Mouse (Mus musculus) hindbrain, postnatal 0 days (tissue): ENCODE results near the gene Sox8. TPM values are rescaled to one million over a fixed set of nuclear protein-coding genes. Genes with fewer than 3 reads are reported as not detected.

Experiments used
- ATAC-seq: fragments of 200-750 bp; cut with Nextera tagmentation; 2 replicates; pipeline ENCODE4 v1.8.0; 2017; ENCODE audit warnings: mild to moderate bottlenecking, moderate TSS enrichment, moderate library complexity
- DNase-seq: peaks from one replicate; pipeline ENCODE4 v3.0.0-alpha.2; 2015; ENCODE audit warnings: low spot score
- H3K27ac ChIP-seq: fragments of 300-500 bp; sonication (generic); 2 replicates; pipeline ENCODE4 v1.5.1; 2014; ENCODE audit warnings: mild to moderate bottlenecking
- H3K27me3 ChIP-seq: fragments of 300-500 bp; sonication (generic); 2 replicates; pipeline ENCODE4 v1.6.1; 2014; ENCODE audit warnings: low read length, mixed read lengths; ENCODE audit not compliant: insufficient read depth
- H3K36me3 ChIP-seq: fragments of 300-500 bp; sonication (generic); 2 replicates; pipeline ENCODE4 v1.6.1; 2014; ENCODE audit warnings: low read length, mixed read lengths; ENCODE audit not compliant: insufficient read depth
- H3K4me1 ChIP-seq: fragments of 300-500 bp; sonication (generic); 2 replicates; pipeline ENCODE4 v1.6.1; 2014; ENCODE audit warnings: antibody characterized with exemption, low read length, mixed read lengths; ENCODE audit not compliant: insufficient read depth
- H3K4me2 ChIP-seq: fragments of 300-500 bp; sonication (generic); 2 replicates; pipeline ENCODE4 v1.6.1; 2014; ENCODE audit warnings: low read depth, mild to moderate bottlenecking, low read length, moderate library complexity, mixed read lengths
- H3K4me3 ChIP-seq: fragments of 300-500 bp; sonication (generic); 2 replicates; pipeline ENCODE4 v1.5.1; 2014; ENCODE audit warnings: low read length
- H3K9ac ChIP-seq: fragments of 300-500 bp; sonication (generic); replicated peaks from 2 replicates; pipeline ENCODE4 v1.6.1; 2014; ENCODE audit warnings: mild to moderate bottlenecking, low read length, moderate library complexity, mixed read lengths
- H3K9me3 ChIP-seq: fragments of 300-500 bp; sonication (generic); 2 replicates; pipeline ENCODE4 v1.6.1; 2016; ENCODE audit warnings: low read length, mixed read lengths
- CTCF ChIP-seq: IDR thresholded peaks from 2 replicates; pipeline ENCODE4 v1.5.1; 2016; ENCODE audit warnings: antibody characterized with exemption, control low read depth, low read depth
- WGBS: fragments of 180-500 bp; shearing (Covaris S2); extraction: QIAGEN DNeasy Blood & Tissue Kit; methylation state at CpG from one replicate; pipeline ENCODE4 v1.1.7; 2014; 5-methylcytosine and 5-hydroxymethylcytosine counted together
- polyA plus RNA-seq: library from polyadenylated mRNA; unstranded; fragments of >200 nt; fragmentation: Nextera tagmentation; extraction: Ambion mirVana; gene quantifications from 2 replicates; pipeline ENCODE4 v1.2.1, GENCODE M21; 2015
- total RNA-seq: library from RNA; depleted of rRNA; stranded (reverse); fragments of >200 nt; gene quantifications from 2 replicates; pipeline ENCODE4 v1.2.3, GENCODE M21; 2014

The Sox8 gene
- total and polyA plus RNA-seq, 2 experiments from 2014 or later = 28.9 to 52.1 TPM

DNA sequence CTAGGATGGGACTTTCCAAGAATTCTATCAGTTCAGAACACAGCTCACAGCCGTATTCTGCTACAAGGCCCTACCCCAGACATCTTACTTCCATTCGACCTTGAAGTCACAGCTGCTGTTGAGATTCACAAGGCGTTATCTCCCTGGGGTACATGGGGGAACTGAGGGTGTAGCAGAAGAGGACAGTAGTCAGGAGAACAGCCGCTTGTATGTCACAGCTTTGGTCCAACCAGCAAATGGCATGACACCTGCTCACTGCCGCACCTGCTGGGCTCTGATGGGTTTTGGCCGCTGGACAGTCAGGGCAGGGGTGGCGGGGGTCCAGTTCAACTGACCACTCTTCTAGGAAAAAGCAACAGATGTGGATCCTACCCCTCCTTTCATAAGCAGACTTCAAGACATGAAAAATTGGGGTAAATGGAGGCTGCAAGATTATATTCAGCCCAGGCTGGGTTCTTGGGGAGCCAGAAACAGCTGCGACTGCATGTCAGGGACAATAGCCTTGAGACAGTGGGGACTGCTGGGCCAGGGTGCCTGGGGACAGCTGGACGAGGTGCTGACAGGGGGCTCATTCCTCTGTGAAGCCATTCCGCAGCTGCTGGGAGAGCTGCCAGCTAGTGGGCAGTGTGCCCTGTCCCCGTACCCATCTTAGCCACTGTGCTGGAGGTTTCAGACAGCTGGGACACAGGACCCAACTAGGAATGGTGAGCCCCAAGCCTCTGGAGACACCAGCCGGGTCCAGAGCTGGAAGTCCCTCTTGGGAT lies 4.9 kb upstream of the Sox8 start:
- ATAC-seq = no peak
- H3K27me3 ChIP-seq = peaks cover 5% of the 10 kb centered on the region; the same call in 1 of the 2 replicates
- H3K4me2 ChIP-seq = no peak overlapping the region
- no peaks in the 10 kb centered on the region for H3K36me3 ChIP-seq
- H3K9me3 ChIP-seq = no peaks in the 10 kb centered on the region
- no peak overlapping the region for H3K9ac ChIP-seq
- no peak overlapping the region for H3K27ac ChIP-seq
- no peak for TF ChIP-seq CTCF
- no peak overlapping the region for H3K4me3 ChIP-seq
- 49% methylated on average over 12 of the region's 12 CpGs for WGBS
- H3K4me1 ChIP-seq = peaks cover 15% of the 10 kb centered on the region; the same call in 1 of the 2 replicates
- peak; percentile 59 for DNase-seq

DNA sequence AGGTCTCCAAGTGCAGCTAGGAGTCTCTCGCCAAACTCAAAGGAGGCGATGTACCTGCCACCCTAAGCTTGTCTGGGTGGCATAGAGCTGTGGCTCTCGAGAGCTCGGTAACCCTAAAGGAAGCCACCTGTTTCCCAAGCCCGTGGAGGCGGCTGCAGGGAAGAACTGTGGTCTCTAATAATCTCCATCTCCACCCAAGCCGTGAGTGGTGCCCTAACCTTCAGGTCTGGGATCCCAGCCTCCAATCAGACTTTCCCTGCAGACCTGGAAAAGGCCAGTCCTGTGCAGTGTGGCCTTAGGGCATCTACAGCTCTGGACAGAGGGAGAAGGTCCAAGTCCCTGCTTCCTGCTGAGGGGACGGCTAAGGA lies 951 bp upstream of the Sox8 start:
- Histone ChIP-seq H3K4me3 (peak overlapping the region; percentile 55), H3K9me3 (no peaks in the 10 kb centered on the region), H3K4me1 (peaks cover 10% of the 10 kb centered on the region; the same call in 1 of the 2 replicates), H3K9ac (peak overlapping the region; percentile 58), H3K27ac (no peak overlapping the region), H3K27me3 (peaks cover 10% of the 10 kb centered on the region; the same call in 1 of the 2 replicates), H3K36me3 (no peaks in the 10 kb centered on the region), H3K4me2 (peak overlapping the region; percentile 81)
- TF ChIP-seq CTCF = no peak
- 8% methylated on average over 8 of the region's 8 CpGs for WGBS
- DNase-seq (no peak), ATAC-seq (no peak)

GRCm38 (mm10) chr17:25569833-25570647 lies 446 bp downstream of the Sox8 start:
- Histone ChIP-seq H3K4me2 (peak overlapping the region; percentile 81), H3K27me3 (peaks cover 10% of the 10 kb centered on the region; the same call in 1 of the 2 replicates), H3K4me1 (peaks cover 15% of the 10 kb centered on the region; the same call in 1 of the 2 replicates), H3K36me3 (no peaks in the 10 kb centered on the region), H3K9ac (peak overlapping the region; percentile 58), H3K9me3 (no peaks in the 10 kb centered on the region), H3K4me3 (peak overlapping the region; percentile 55), H3K27ac (peak overlapping the region; percentile 67; the same call in 1 of the 2 replicates)
- WGBS = 3% methylated on average over 54 of the region's 54 CpGs
- TF ChIP-seq CTCF = no peak
- ATAC-seq (peak; percentile 25), DNase-seq (no peak)

- Histone ChIP-seq H3K9me3 (no peaks in the 10 kb centered on the region), H3K4me2 (peak overlapping the region; percentile 81), H3K27ac (peak overlapping the region; percentile 67; the same call in 1 of the 2 replicates), H3K4me1 (peaks cover 15% of the 10 kb centered on the region; the same call in 1 of the 2 replicates), H3K36me3 (no peaks in the 10 kb centered on the region), H3K9ac (peak overlapping the region; percentile 58), H3K27me3 (peaks cover 10% of the 10 kb centered on the region; the same call in 1 of the 2 replicates), H3K4me3 (peak overlapping the region; percentile 55)
- TF ChIP-seq CTCF = no peak
- ATAC-seq = no peak
- no peak for DNase-seq
- WGBS = 49% methylated on average over 11 of the region's 11 CpGs
Measured at GRCm38 (mm10) chr17:25568880-25569279, 1.6 kb downstream of the Sox8 start.

DNA sequence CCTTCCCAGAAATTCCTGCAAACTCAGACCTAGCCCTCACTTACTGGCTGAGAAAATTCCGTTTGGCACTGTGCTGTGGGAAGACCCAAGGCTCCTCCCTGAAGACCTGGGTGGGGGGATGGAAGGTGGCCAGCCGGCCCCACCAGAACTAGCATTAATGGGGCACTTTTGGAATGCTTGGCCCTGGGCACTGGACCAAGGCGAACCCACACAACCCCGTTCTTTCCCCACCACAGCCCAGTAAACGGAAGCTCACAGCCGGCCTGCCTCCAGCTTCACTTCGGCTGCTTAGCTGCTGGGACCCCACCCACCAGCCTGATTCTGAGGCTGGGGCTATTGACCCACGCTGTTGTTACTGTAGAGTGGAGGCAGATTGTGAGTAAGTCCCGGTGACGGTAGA lies 2.3 kb downstream of the Sox8 start:
- peaks cover 10% of the 10 kb centered on the region; the same call in 1 of the 2 replicates for H3K27me3 ChIP-seq
- peak overlapping the region; percentile 55 for H3K4me3 ChIP-seq
- peak overlapping the region; percentile 81 for H3K4me2 ChIP-seq
- peak overlapping the region; percentile 58; the same call in 1 of the 2 replicates for H3K9ac ChIP-seq
- H3K4me1 ChIP-seq = peaks cover 18% of the 10 kb centered on the region; the same call in 1 of the 2 replicates
- WGBS = 25% methylated on average over 10 of the region's 10 CpGs
- ATAC-seq = 0 out of 2 replicates have a peak, but pooled peaks have one; percentile 21
- no peaks in the 10 kb centered on the region for H3K9me3 ChIP-seq
- peak; percentile 71 for DNase-seq
- no peak for TF ChIP-seq CTCF
- H3K36me3 ChIP-seq = no peaks in the 10 kb centered on the region
- peak overlapping the region; percentile 67; the same call in 1 of the 2 replicates for H3K27ac ChIP-seq

GRCm38 (mm10) chr17:25567745-25568144 lies 2.7 kb downstream of the Sox8 start:
- no peaks in the 10 kb centered on the region for H3K9me3 ChIP-seq
- peak; percentile 96 for TF ChIP-seq CTCF
- no peaks in the 10 kb centered on the region for H3K36me3 ChIP-seq
- H3K4me3 ChIP-seq = peak overlapping the region; percentile 55
- DNase-seq = peak; percentile 85
- H3K9ac ChIP-seq = peak overlapping the region; percentile 28; the same call in 1 of the 2 replicates
- peak overlapping the region; percentile 81 for H3K4me2 ChIP-seq
- peaks cover 10% of the 10 kb centered on the region; the same call in 1 of the 2 replicates for H3K27me3 ChIP-seq
- no peak; the same call in 1 of the 2 replicates for ATAC-seq
- peaks cover 18% of the 10 kb centered on the region; the same call in 1 of the 2 replicates for H3K4me1 ChIP-seq
- 19% methylated on average over 14 of the region's 14 CpGs for WGBS
- H3K27ac ChIP-seq = peak overlapping the region; percentile 67; the same call in 1 of the 2 replicates
